13 mouse cellular contexts compared by ENCODE assay signal in the genomic region with DNA sequence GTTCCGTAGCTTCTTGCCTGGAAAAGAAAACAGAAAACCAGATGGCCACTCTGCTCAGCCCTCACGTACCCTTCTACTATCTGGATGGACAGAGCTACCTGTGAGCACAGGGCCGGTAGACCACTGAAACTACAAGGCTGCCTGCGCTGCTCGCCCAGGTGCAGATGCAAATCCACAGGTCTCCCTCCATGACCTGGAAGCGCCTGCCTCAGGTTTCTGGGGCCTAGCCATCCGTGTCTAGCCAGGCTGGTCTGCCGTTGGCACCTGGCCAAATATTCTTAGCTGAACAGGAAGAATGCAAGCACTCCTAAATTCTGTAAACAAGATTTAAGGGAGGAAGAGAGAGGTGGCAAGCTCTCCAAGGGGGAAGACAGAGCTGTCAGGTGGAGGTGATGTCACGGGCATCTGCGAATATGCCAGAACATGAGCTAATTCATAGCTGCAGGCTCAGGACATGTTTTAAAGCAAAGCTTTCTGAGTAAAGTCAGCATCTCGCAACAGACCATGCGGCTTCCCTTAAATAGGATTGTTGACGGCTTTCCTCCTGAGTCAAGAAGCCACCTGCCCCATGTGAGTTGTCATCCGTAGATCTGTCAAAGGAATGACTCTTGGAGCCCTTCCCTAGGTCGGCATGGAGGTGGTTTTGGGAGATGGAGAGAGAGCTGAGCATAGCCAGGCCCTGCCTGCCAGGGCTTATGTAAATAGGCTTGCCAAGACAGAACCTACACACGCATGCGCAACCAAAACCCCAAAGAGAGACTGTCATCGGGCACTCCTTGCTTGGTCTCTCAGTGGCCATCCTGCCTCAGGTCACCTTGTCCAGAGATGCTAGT.
DNase-seq lines count a peak whose midpoint lies in the region; ATAC-seq and TF ChIP-seq lines count a peak whose summit lies in the region.
"Had no signal": no experiment of that assay in that cellular context is flagged by ENCODE, and none has a peak within 500 bp of the region (broad histone marks: within the 10 kb centered on the region; RNA-seq: fewer than 3 reads in every experiment).

No protein-coding gene starts in this region.

- no peak for TF ChIP-seq EP300 in lung, postnatal 0 days (IDR thresholded peaks at IDR 0.05)

- H3K4me3 ChIP-seq in lung, postnatal 0 days (ENCODE audit: low read depth, low read length): no peak overlapping the region
- H3K4me3 ChIP-seq in lung, adult 2 months (replicated peaks; ENCODE audit: extremely low read depth, low read depth, low read length): no peak overlapping the region
- H3K4me3 ChIP-seq: forebrain, embryonic 10.5 days had no signal

- no peak overlapping the region for H3K4me2 ChIP-seq in lung, postnatal 0 days (replicated peaks; ENCODE audit: low read depth, low read length)

- H3K27me3 ChIP-seq in lung, postnatal 0 days (replicated peaks; ENCODE audit: insufficient read depth, low read length): no peaks in the 10 kb centered on the region

- DNase-seq in cerebellum, postnatal 10 days: peak; percentile 61 to 69
- no peak for DNase-seq in cerebellum, postnatal 36 days
- peak; percentile 23 for DNase-seq in lung, postnatal 0 days (ENCODE audit: low spot score)
- DNase-seq in lung, adult 2 months: no peak
- DNase-seq in kidney, adult 8-10 months: peak; percentile 41 to 58
- peak; percentile 8 for DNase-seq in lung, postnatal 36 days
- no peak for DNase-seq in spleen, adult 12 weeks (ENCODE audit: low spot score)
- no peak for DNase-seq in right cerebral cortex, adult 18-20 months
- DNase-seq: right cerebral cortex, postnatal 25 days had no signal

- no peaks in the 10 kb centered on the region for H3K4me1 ChIP-seq in lung, postnatal 0 days (ENCODE audit: insufficient read depth, low read depth, low read length)
- no peaks in the 10 kb centered on the region; the same call in 1 of the 2 replicates for H3K4me1 ChIP-seq in lung, adult 2 months (ENCODE audit: control insufficient read depth, insufficient read depth, low read length)
- H3K4me1 ChIP-seq: forebrain, embryonic 10.5 days had no signal

- TF ChIP-seq CTCF in lung, postnatal 0 days (IDR thresholded peaks at IDR 0.05): no peak
- TF ChIP-seq CTCF in lung, adult 2 months (IDR thresholded peaks at IDR 0.05; ENCODE audit: insufficient read depth, low read length): no peak

- no peaks in the 10 kb centered on the region for H3K36me3 ChIP-seq in lung, postnatal 0 days (ENCODE audit: insufficient read depth, low read length)
- H3K36me3 ChIP-seq: forebrain, embryonic 10.5 days; G1E had no signal

- TF ChIP-seq POLR2A in lung, adult 2 months (IDR thresholded peaks at IDR 0.05; ENCODE audit: borderline replicate concordance, extremely low read depth, low read depth, low read length): no peak

- no peaks in the 10 kb centered on the region for H3K9me3 ChIP-seq in lung, postnatal 0 days (ENCODE audit: low read length)

- H3K27ac ChIP-seq in lung, postnatal 0 days (ENCODE audit: low read length): no peak overlapping the region
- H3K27ac ChIP-seq: forebrain, embryonic 10.5 days; macrophage had no signal

- WGBS in lung, postnatal 0 days: 55% methylated on average over 18 of the region's 18 CpGs
- 68% methylated on average over 18 of the region's 18 CpGs for WGBS in lung, adult 2 months

- no peak for ATAC-seq in lung, postnatal 0 days
- ATAC-seq: inflammation-experienced regulatory T-cells, adult 6 months had no signal

- no peak overlapping the region for H3K9ac ChIP-seq in lung, postnatal 0 days (replicated peaks; ENCODE audit: low read depth)

Comparison
In these comparisons a context has a peak if more than half of its experiments do, and no peak if none do; other contexts are left out.
1. DNase-seq: peak in cerebellum, postnatal 10 days (2 of 2), lung, postnatal 0 days (single experiment), kidney, adult 8-10 months (2 of 2) and lung, postnatal 36 days (single experiment); none in cerebellum, postnatal 36 days (0 of 2), lung, adult 2 months (single experiment), spleen, adult 12 weeks (single experiment) and right cerebral cortex, adult 18-20 months (single experiment).